Comparison of ENCODE assay signal across 9 mouse cellular contexts in genomic region chr11:95010841-95011403, GRCm38 (mm10). TPM values are rescaled to one million over a fixed set of nuclear protein-coding genes. Genes with fewer than 3 reads are reported as not detected.
A peak's percentile ranks its signal among the peaks of the same experiment; 100 is the strongest.
DNase-seq lines count a peak whose midpoint lies in the region; ATAC-seq lines count a peak whose summit lies in the region.
"Not testable (repeated sequence)": the region's sequence is repeated elsewhere in the genome, so short reads cannot be mapped to it uniquely, and the experiment has no call there.
"Had no signal": no experiment of that assay in that cellular context is flagged by ENCODE, and none has a peak within 500 bp of the region (broad histone marks: within the 10 kb centered on the region; RNA-seq: fewer than 3 reads in every experiment).

No protein-coding gene starts in this region.

- 8% methylated on average over 3 of the region's 4 CpGs for WGBS in embryonic facial prominence, embryonic 13.5 days
- 4% methylated on average over 4 of the region's 4 CpGs for WGBS in forebrain, embryonic 15.5 days
- 21% methylated on average over 4 of the region's 4 CpGs for WGBS in hindbrain, embryonic 10.5 days
- 13% methylated on average over 4 of the region's 4 CpGs for WGBS in kidney, embryonic 14.5 days
- WGBS in midbrain, embryonic 10.5 days = 20% methylated on average over 4 of the region's 4 CpGs
- 0% methylated on average over 3 of the region's 4 CpGs for WGBS in neural tube, embryonic 13.5 days

- not testable (repeated sequence) for DNase-seq in hindbrain, embryonic 10.5 days (ENCODE audit: low spot score); midbrain, embryonic 10.5 days (ENCODE audit: low spot score)
- DNase-seq in liver = peak; percentile 73

- peak overlapping the region; percentile 81 for H3K4me2 ChIP-seq in embryonic facial prominence, embryonic 13.5 days
- H3K4me2 ChIP-seq in forebrain, embryonic 15.5 days (replicated peaks) = peak overlapping the region; percentile 83
- peak overlapping the region; percentile 90 for H3K4me2 ChIP-seq in kidney, embryonic 14.5 days (replicated peaks; ENCODE audit: low read depth, low read length)
- peak overlapping the region; percentile 72 for H3K4me2 ChIP-seq in neural tube, embryonic 13.5 days

- not testable (repeated sequence) for ATAC-seq in embryonic facial prominence, embryonic 13.5 days (ENCODE audit: insufficient number of reproducible peaks, insufficient read depth, low FRiP score, low TSS enrichment, low read depth); forebrain, embryonic 15.5 days (replicated peaks); kidney, embryonic 14.5 days (ENCODE audit: low FRiP score, low TSS enrichment); neural tube, embryonic 13.5 days (ENCODE audit: low read depth)

- H3K27me3 ChIP-seq in embryonic facial prominence, embryonic 13.5 days; forebrain, embryonic 15.5 days; hindbrain, embryonic 10.5 days (ENCODE audit: insufficient read depth, poor library complexity, severe bottlenecking); kidney, embryonic 14.5 days (ENCODE audit: control insufficient read depth, insufficient read depth, low read length); midbrain, embryonic 10.5 days (ENCODE audit: low read depth, poor library complexity, severe bottlenecking); neural tube, embryonic 13.5 days: not testable (repeated sequence)

- H3K9me3 ChIP-seq in embryonic facial prominence, embryonic 13.5 days; forebrain, embryonic 15.5 days; hindbrain, embryonic 10.5 days; kidney, embryonic 14.5 days (ENCODE audit: control insufficient read depth, low read length); midbrain, embryonic 10.5 days (replicated peaks); neural tube, embryonic 13.5 days: not testable (repeated sequence)

- peak overlapping the region; percentile 97; the same call in 1 of the 2 replicates for H3K27ac ChIP-seq in embryonic facial prominence, embryonic 13.5 days
- H3K27ac ChIP-seq in forebrain, embryonic 15.5 days (replicated peaks) = peak overlapping the region; percentile 97
- H3K27ac ChIP-seq in hindbrain, embryonic 10.5 days = peak overlapping the region; percentile 96
- H3K27ac ChIP-seq in kidney, embryonic 14.5 days (ENCODE audit: low read depth, low read length) = not testable (repeated sequence)
- peak overlapping the region; percentile 97 for H3K27ac ChIP-seq in midbrain, embryonic 10.5 days (replicated peaks)
- H3K27ac ChIP-seq in neural tube, embryonic 13.5 days (replicated peaks) = peak overlapping the region; percentile 98

- H3K36me3 ChIP-seq in embryonic facial prominence, embryonic 13.5 days = peaks cover 32% of the 10 kb centered on the region
- peaks cover 15% of the 10 kb centered on the region for H3K36me3 ChIP-seq in forebrain, embryonic 15.5 days
- H3K36me3 ChIP-seq in hindbrain, embryonic 10.5 days = peaks cover 36% of the 10 kb centered on the region
- H3K36me3 ChIP-seq in kidney, embryonic 14.5 days (ENCODE audit: control insufficient read depth, insufficient read depth, low read length) = not testable (repeated sequence)
- H3K36me3 ChIP-seq in midbrain, embryonic 10.5 days = peaks cover 34% of the 10 kb centered on the region
- H3K36me3 ChIP-seq in neural tube, embryonic 13.5 days = peaks cover 19% of the 10 kb centered on the region

- peaks cover 64% of the 10 kb centered on the region for H3K4me1 ChIP-seq in embryonic facial prominence, embryonic 13.5 days
- H3K4me1 ChIP-seq in forebrain, embryonic 15.5 days = peaks cover 76% of the 10 kb centered on the region
- peaks cover 73% of the 10 kb centered on the region for H3K4me1 ChIP-seq in hindbrain, embryonic 10.5 days (replicated peaks)
- peaks cover 40% of the 10 kb centered on the region for H3K4me1 ChIP-seq in kidney, embryonic 14.5 days (ENCODE audit: control insufficient read depth, insufficient read depth, low read length)
- peaks cover 74% of the 10 kb centered on the region for H3K4me1 ChIP-seq in midbrain, embryonic 10.5 days
- H3K4me1 ChIP-seq in neural tube, embryonic 13.5 days (replicated peaks) = peaks cover 84% of the 10 kb centered on the region

- H3K4me3 ChIP-seq in embryonic facial prominence, embryonic 13.5 days = peak overlapping the region; percentile 93
- peak overlapping the region; percentile 99 for H3K4me3 ChIP-seq in forebrain, embryonic 15.5 days
- H3K4me3 ChIP-seq in hindbrain, embryonic 10.5 days = peak overlapping the region; percentile 90
- peak overlapping the region; percentile 75 for H3K4me3 ChIP-seq in kidney, embryonic 14.5 days (ENCODE audit: low read length)
- H3K4me3 ChIP-seq in midbrain, embryonic 10.5 days = peak overlapping the region; percentile 93
- H3K4me3 ChIP-seq in neural tube, embryonic 13.5 days = peak overlapping the region; percentile 96

- H3K9ac ChIP-seq in embryonic facial prominence, embryonic 13.5 days = peak overlapping the region; percentile 94
- peak overlapping the region; percentile 100 for H3K9ac ChIP-seq in forebrain, embryonic 15.5 days (replicated peaks)
- H3K9ac ChIP-seq in kidney, embryonic 14.5 days (ENCODE audit: low read depth, low read length) = peak overlapping the region; percentile 89; the same call in 1 of the 2 replicates
- H3K9ac ChIP-seq in neural tube, embryonic 13.5 days = peak overlapping the region; percentile 99

RNA-seq across cellular contexts. Expression of gene Samd14, which starts 1.2 kb away (rescaled TPM):
- polyA plus RNA-seq in embryonic facial prominence, embryonic 13.5 days (2015; fragmentation: Nextera tagmentation; extraction: Ambion mirVana) = 36.2 and 36.8 TPM in 2 replicates
- 120 and 123 TPM in 2 replicates for polyA plus RNA-seq in forebrain, embryonic 15.5 days (2015; fragmentation: Nextera tagmentation; extraction: Ambion mirVana)
- polyA plus RNA-seq in hindbrain, embryonic 10.5 days (2016; fragmentation: Nextera tagmentation; extraction: Ambion mirVana) = 38.8 and 71.5 TPM in 2 replicates
- 14.7 and 18.3 TPM in 2 replicates for polyA plus RNA-seq in kidney, embryonic 14.5 days (2014; fragmentation: Nextera tagmentation; extraction: Ambion mirVana)
- polyA plus RNA-seq in midbrain, embryonic 10.5 days (2016; fragmentation: Nextera tagmentation; extraction: Ambion mirVana) = 40.8 and 58.6 TPM in 2 replicates
- polyA plus RNA-seq in neural tube, embryonic 13.5 days (2015; fragmentation: Nextera tagmentation; extraction: Ambion mirVana) = 133 and 151 TPM in 2 replicates

RNA-seq across cellular contexts. Expression of gene Ppp1r9b, which starts 20.1 kb away (rescaled TPM):
- polyA plus RNA-seq in embryonic facial prominence, embryonic 13.5 days (2015; fragmentation: Nextera tagmentation; extraction: Ambion mirVana) = 13.2 and 13.5 TPM in 2 replicates
- 23.0 and 23.9 TPM in 2 replicates for polyA plus RNA-seq in forebrain, embryonic 15.5 days (2015; fragmentation: Nextera tagmentation; extraction: Ambion mirVana)
- 10.4 and 11.8 TPM in 2 replicates for polyA plus RNA-seq in hindbrain, embryonic 10.5 days (2016; fragmentation: Nextera tagmentation; extraction: Ambion mirVana)
- polyA plus RNA-seq in kidney, embryonic 14.5 days (2014; fragmentation: Nextera tagmentation; extraction: Ambion mirVana) = 12.0 and 14.6 TPM in 2 replicates
- polyA plus RNA-seq in midbrain, embryonic 10.5 days (2016; fragmentation: Nextera tagmentation; extraction: Ambion mirVana) = 8.6 and 9.0 TPM in 2 replicates
- 18.0 and 19.3 TPM in 2 replicates for polyA plus RNA-seq in neural tube, embryonic 13.5 days (2015; fragmentation: Nextera tagmentation; extraction: Ambion mirVana)

RNA-seq across cellular contexts. Expression of gene Pdk2, which starts 30.2 kb away (rescaled TPM):
- 33.2 and 33.7 TPM in 2 replicates for polyA plus RNA-seq in embryonic facial prominence, embryonic 13.5 days (2015; fragmentation: Nextera tagmentation; extraction: Ambion mirVana)
- 26.4 and 27.3 TPM in 2 replicates for polyA plus RNA-seq in forebrain, embryonic 15.5 days (2015; fragmentation: Nextera tagmentation; extraction: Ambion mirVana)
- polyA plus RNA-seq in hindbrain, embryonic 10.5 days (2016; fragmentation: Nextera tagmentation; extraction: Ambion mirVana) = 10.7 and 15.2 TPM in 2 replicates
- 30.0 and 46.5 TPM in 2 replicates for polyA plus RNA-seq in kidney, embryonic 14.5 days (2014; fragmentation: Nextera tagmentation; extraction: Ambion mirVana)
- 9.7 and 15.3 TPM in 2 replicates for polyA plus RNA-seq in midbrain, embryonic 10.5 days (2016; fragmentation: Nextera tagmentation; extraction: Ambion mirVana)
- 26.2 and 27.6 TPM in 2 replicates for polyA plus RNA-seq in neural tube, embryonic 13.5 days (2015; fragmentation: Nextera tagmentation; extraction: Ambion mirVana)

RNA-seq across cellular contexts. Expression of gene Sgca, which starts 34.8 kb away (rescaled TPM):
- 1.1 and 1.5 TPM in 2 replicates for polyA plus RNA-seq in embryonic facial prominence, embryonic 13.5 days (2015; fragmentation: Nextera tagmentation; extraction: Ambion mirVana)
- polyA plus RNA-seq in forebrain, embryonic 15.5 days (2015; fragmentation: Nextera tagmentation; extraction: Ambion mirVana) = not detected in 2 replicates
- 0.10 TPM in 1 of 2 replicates, not detected in the other for polyA plus RNA-seq in hindbrain, embryonic 10.5 days (2016; fragmentation: Nextera tagmentation; extraction: Ambion mirVana)
- polyA plus RNA-seq in kidney, embryonic 14.5 days (2014; fragmentation: Nextera tagmentation; extraction: Ambion mirVana) = 0.24 TPM in 1 of 2 replicates, not detected in the other
- polyA plus RNA-seq in midbrain, embryonic 10.5 days (2016; fragmentation: Nextera tagmentation; extraction: Ambion mirVana) = 0.20 TPM in 1 of 2 replicates, not detected in the other
- 1.8 TPM in 1 of 2 replicates, not detected in the other for polyA plus RNA-seq in neural tube, embryonic 13.5 days (2015; fragmentation: Nextera tagmentation; extraction: Ambion mirVana)

RNA-seq across cellular contexts. Expression of gene Hils1, which starts 43.5 kb away (rescaled TPM):
- polyA plus RNA-seq in embryonic facial prominence, embryonic 13.5 days (2015; fragmentation: Nextera tagmentation; extraction: Ambion mirVana) = not detected in 2 replicates
- polyA plus RNA-seq in forebrain, embryonic 15.5 days (2015; fragmentation: Nextera tagmentation; extraction: Ambion mirVana) = not detected in 2 replicates
- polyA plus RNA-seq in hindbrain, embryonic 10.5 days (2016; fragmentation: Nextera tagmentation; extraction: Ambion mirVana) = not detected in 2 replicates
- polyA plus RNA-seq in kidney, embryonic 14.5 days (2014; fragmentation: Nextera tagmentation; extraction: Ambion mirVana) = not detected in 2 replicates
- polyA plus RNA-seq in midbrain, embryonic 10.5 days (2016; fragmentation: Nextera tagmentation; extraction: Ambion mirVana) = not detected in 2 replicates
- polyA plus RNA-seq in neural tube, embryonic 13.5 days (2015; fragmentation: Nextera tagmentation; extraction: Ambion mirVana) = not detected in 2 replicates
- polyA plus RNA-seq: frontal cortex, adult 2 months; lung, postnatal 0 days had no signal
